Mouse (Mus musculus) adrenal gland, postnatal 4 days (tissue): ENCODE measurements around the gene Crbn. TPM values are rescaled to one million over a fixed set of nuclear protein-coding genes. Genes with fewer than 3 reads are reported as not detected.

Experiments
- DNase-seq, 2 experiments: peaks; one replicate each; pipeline ENCODE4 v3.0.0; 2021 to 2022; ENCODE audit warnings: low spot score in 2 of 2, mixed read lengths in 2 of 2
- long read RNA-seq, 2 experiments: library from polyadenylated mRNA; stranded (forward); transcript quantifications; one replicate each; pipeline ENCODE4 v2.0.0; 2021
- total RNA-seq, 2 experiments: library from RNA; stranded (reverse); gene quantifications; 2 replicates each; pipeline ENCODE4 v1.2.3; 2021

Gene Crbn
- total RNA-seq, result 10 to 100 TPM; 70.7 to 71.7 TPM
- long read RNA-seq, experiment 1, transcript Crbn-202 (11 exons, 2,084 nt), result major isoform, 17 of 25 reads
- long read RNA-seq, experiment 1, partial matches to known transcripts, result 3 of 25 reads
- long read RNA-seq, experiment 1, other reads (novel, unspliced or antisense), result 2 of 25 reads
- long read RNA-seq, experiment 2, transcript Crbn-202 (11 exons, 2,084 nt), result major isoform, 40 of 60 reads
- long read RNA-seq, experiment 2, transcript Crbn-201 (11 exons, 2,072 nt), result minor isoform, 11 of 60 reads
- long read RNA-seq, experiment 2, partial matches to known transcripts, result 0 of 60 reads
- long read RNA-seq, experiment 2, other reads (novel, unspliced or antisense), result 5 of 60 reads

GRCm38 (mm10) chr6:106799333-106800226 is at the start of gene Crbn:
Gene Crbn (minus strand): TSS chr6:106800077.
- peak; percentile 80 to 89 for DNase-seq

GRCm38 (mm10) chr6:106840181-106840580 is 40.3 kb upstream of the Crbn start:
- no peak for DNase-seq

GRCm38 (mm10) chr6:106838053-106838452 is 38.2 kb upstream of the Crbn start:
- no peak for DNase-seq

GRCm38 (mm10) chr6:106835316-106835715 is 35.4 kb upstream of the Crbn start:
- DNase-seq, result no peak

GRCm38 (mm10) chr6:106822329-106822728 is 22.5 kb upstream of the Crbn start:
- no peak for DNase-seq

GRCm38 (mm10) chr6:106820566-106820965 is 20.7 kb upstream of the Crbn start:
- DNase-seq, result no peak

- no peak for DNase-seq
Observed at GRCm38 (mm10) chr6:106819906-106820305, 20.0 kb upstream of the Crbn start.

- no peak for DNase-seq
Observed at GRCm38 (mm10) chr6:106819246-106819645, 19.4 kb upstream of the Crbn start.

GRCm38 (mm10) chr6:106810686-106811085 is 10.8 kb upstream of the Crbn start:
- no peak for DNase-seq

- DNase-seq, result no peak
Observed at GRCm38 (mm10) chr6:106809161-106809560, 9.3 kb upstream of the Crbn start.

GRCm38 (mm10) chr6:106804904-106805303 is 5.0 kb upstream of the Crbn start:
- DNase-seq, result no peak

- DNase-seq, result no peak
Observed at GRCm38 (mm10) chr6:106800227-106800557, 315 bp upstream of the Crbn start.

- no peak for DNase-seq
Observed at GRCm38 (mm10) chr6:106794094-106794814, 5.6 kb downstream of the Crbn start.

- no peak for DNase-seq
Observed at GRCm38 (mm10) chr6:106793621-106794020, 6.3 kb downstream of the Crbn start.

GRCm38 (mm10) chr6:106793088-106793487 is 6.8 kb downstream of the Crbn start:
- no peak for DNase-seq

GRCm38 (mm10) chr6:106792486-106792885 is 7.4 kb downstream of the Crbn start:
- DNase-seq, result no peak

- no peak for DNase-seq
Observed at GRCm38 (mm10) chr6:106791429-106791828, 8.4 kb downstream of the Crbn start.

- no peak for DNase-seq
Observed at GRCm38 (mm10) chr6:106787138-106787537, 12.7 kb downstream of the Crbn start.

GRCm38 (mm10) chr6:106770046-106770445 is 29.8 kb downstream of the Crbn start:
- DNase-seq, result no peak

- DNase-seq, result no peak
Observed at GRCm38 (mm10) chr6:106769290-106769866, 30.5 kb downstream of the Crbn start.

GRCm38 (mm10) chr6:106768640-106769289 is 31.1 kb downstream of the Crbn start, which contains the start of gene Trnt1:
Gene Trnt1 (plus strand): TSS chr6:106769120.
- peak; percentile 89 to 94 for DNase-seq
